Mouse (Mus musculus) MEL (cell line): Measurements from ENCODE around the gene Wnt2b. TPM values are rescaled to one million over a fixed set of nuclear protein-coding genes. Genes with fewer than 3 reads are reported as not detected.

ENCODE experiments used
- DNase-seq: peaks from one replicate; pipeline ENCODE4 v3.0.0; 2011; ENCODE audit warnings: low read depth, low spot score
- H3K27ac ChIP-seq: 2 replicates; pipeline ENCODE4 v1.5.1; 2012; ENCODE audit warnings: low read depth, mild to moderate bottlenecking, control low read depth, low read length, moderate library complexity; ENCODE audit not compliant: control insufficient read depth
- H3K27me3 ChIP-seq, 2 experiments: fragments of 150-350 bp in 1 of 2; sonication (generic) in 1 of 2; 2 replicates each; pipeline ENCODE4 v1.6.1; 2012; ENCODE audit warnings: low read length in 2 of 2, mild to moderate bottlenecking in 2 of 2, improper control_type of control experiment in 1 of 2, moderate library complexity in 1 of 2; ENCODE audit not compliant: insufficient read depth in 2 of 2, control insufficient read depth in 1 of 2
- H3K36me3 ChIP-seq, 2 experiments: 2 replicates each; pipeline ENCODE4 v1.6.1; 2012 to 2014; ENCODE audit warnings: low read length in 2 of 2, improper control_type of control experiment in 1 of 2, inconsistent platforms in 1 of 2, mild to moderate bottlenecking in 1 of 2; ENCODE audit not compliant: insufficient read depth in 2 of 2, control insufficient read depth in 1 of 2
- H3K4me1 ChIP-seq, 2 experiments: fragments of 150-350 bp in 1 of 2; sonication (generic) in 1 of 2; 2 replicates each; pipeline ENCODE4 v1.6.1; 2012; ENCODE audit warnings: low read length in 2 of 2, improper control_type of control experiment in 1 of 2, mild to moderate bottlenecking in 1 of 2; ENCODE audit not compliant: insufficient read depth in 2 of 2, control insufficient read depth in 1 of 2
- H3K4me3 ChIP-seq, 2 experiments: fragments of 150-350 bp in 1 of 2; sonication (generic) in 1 of 2; 2 replicates each; pipeline ENCODE4 v1.5.1; 2012; ENCODE audit warnings: low read depth in 2 of 2, low read length in 2 of 2, mild to moderate bottlenecking in 2 of 2, moderate library complexity in 2 of 2, control low read depth in 1 of 2, improper control_type of control experiment in 1 of 2; ENCODE audit not compliant: control insufficient read depth in 1 of 2, insufficient read depth in 1 of 2
- H3K79me2 ChIP-seq: 2 replicates; pipeline ENCODE4 v1.6.1; 2012; ENCODE audit warnings: mild to moderate bottlenecking, low read length, moderate library complexity; ENCODE audit not compliant: control insufficient read depth, poor library complexity, insufficient read depth
- H3K9ac ChIP-seq: 2 replicates; pipeline ENCODE4 v1.6.1; 2012; ENCODE audit warnings: low read depth, mild to moderate bottlenecking, control low read depth, low read length, moderate library complexity; ENCODE audit not compliant: control insufficient read depth, poor library complexity, severe bottlenecking
- H3K9me3 ChIP-seq: fragments of 150-350 bp; sonication (generic); replicated peaks from 2 replicates; pipeline ENCODE4 v1.6.1; 2012; ENCODE audit warnings: mild to moderate bottlenecking, low read length, improper control_type of control experiment, moderate library complexity; ENCODE audit not compliant: insufficient read depth
- BHLHE40 ChIP-seq: IDR thresholded peaks from 2 replicates; pipeline ENCODE4 v1.6.1; 2012; ENCODE audit warnings: low read depth, mild to moderate bottlenecking, inconsistent platforms, low read length, improper control_type of control experiment, borderline replicate concordance
- CHD1 ChIP-seq: IDR thresholded peaks from 2 replicates; pipeline ENCODE4 v1.6.1; 2012; ENCODE audit warnings: low read depth, mild to moderate bottlenecking, inconsistent platforms, low read length, improper control_type of control experiment
- CTCF ChIP-seq, 3 experiments: IDR thresholded peaks in 2 of 3; conservative IDR thresholded peaks in 1 of 3; 2 replicates each; pipeline ENCODE4 v1.5.1; 2011 to 2012; ENCODE audit warnings: low read length in 3 of 3, low read depth in 2 of 3, mild to moderate bottlenecking in 2 of 3, improper control_type of control experiment in 1 of 3, inconsistent platforms in 1 of 3, mixed read lengths in 1 of 3, moderate library complexity in 1 of 3; ENCODE audit not compliant: control insufficient read depth in 1 of 3, insufficient read depth in 1 of 3, poor library complexity in 1 of 3, severe bottlenecking in 1 of 3
- ETS1 ChIP-seq: IDR thresholded peaks from 2 replicates; pipeline ENCODE4 v1.6.1; 2012; ENCODE audit warnings: low read depth, mild to moderate bottlenecking, inconsistent platforms, low read length, improper control_type of control experiment, moderate library complexity
- GABPA ChIP-seq: IDR thresholded peaks from 2 replicates; pipeline ENCODE4 v1.6.1; 2012; ENCODE audit warnings: low read depth, mild to moderate bottlenecking, inconsistent platforms, low read length, improper control_type of control experiment, moderate library complexity
- HCFC1 ChIP-seq: IDR thresholded peaks from 2 replicates; pipeline ENCODE4 v1.6.1; 2012; ENCODE audit warnings: low read depth, mild to moderate bottlenecking, inconsistent platforms, low read length, improper control_type of control experiment, moderate library complexity
- KAT2A ChIP-seq: conservative IDR thresholded peaks from 2 replicates; pipeline ENCODE4 v1.6.1; 2012; ENCODE audit warnings: low read depth, low read length, improper control_type of control experiment, inconsistent platforms
- MYB ChIP-seq: IDR thresholded peaks from 2 replicates; pipeline ENCODE4 v1.6.1; 2011; ENCODE audit warnings: mild to moderate bottlenecking, low read depth, low read length, improper control_type of control experiment
- NRF1 ChIP-seq: IDR thresholded peaks from 2 replicates; pipeline ENCODE4 v1.6.1; 2014; ENCODE audit warnings: low read depth, mild to moderate bottlenecking, inconsistent platforms, low read length, improper control_type of control experiment, moderate library complexity; ENCODE audit not compliant: poor library complexity, insufficient read depth, severe bottlenecking
- POLR2A ChIP-seq, 2 experiments: IDR thresholded peaks; 2 replicates each; pipeline ENCODE4 v1.6.1; 2011 to 2012; ENCODE audit warnings: low read length in 2 of 2, mild to moderate bottlenecking in 2 of 2, control low read depth in 1 of 2, improper control_type of control experiment in 1 of 2, low read depth in 1 of 2, moderate library complexity in 1 of 2; ENCODE audit not compliant: control insufficient read depth in 1 of 2, insufficient read depth in 1 of 2, poor library complexity in 1 of 2
- RCOR1 ChIP-seq: IDR thresholded peaks from 2 replicates; pipeline ENCODE4 v1.6.1; 2012; ENCODE audit warnings: low read depth, mild to moderate bottlenecking, inconsistent platforms, low read length, improper control_type of control experiment
- SIN3A ChIP-seq: IDR thresholded peaks from 2 replicates; pipeline ENCODE4 v1.6.1; 2012; ENCODE audit warnings: low read length, improper control_type of control experiment, inconsistent platforms
- UBTF ChIP-seq: IDR thresholded peaks from 2 replicates; pipeline ENCODE4 v1.6.1; 2012; ENCODE audit warnings: low read depth, mild to moderate bottlenecking, inconsistent platforms, low read length, improper control_type of control experiment, moderate library complexity, borderline replicate concordance; ENCODE audit not compliant: insufficient read depth
- ZKSCAN1 ChIP-seq: IDR thresholded peaks from 2 replicates; pipeline ENCODE4 v1.6.1; 2012; ENCODE audit warnings: low read depth, mild to moderate bottlenecking, inconsistent platforms, low read length, improper control_type of control experiment, moderate library complexity
- polyA plus RNA-seq, 2 experiments: library from polyadenylated mRNA; stranded (reverse) in 1 of 2; unstranded in 1 of 2; fragments of >175 nt in 1 of 2; fragments of >200 nt in 1 of 2; gene quantifications; 2 replicates each; pipeline versions ENCODE4 v1.2.1 to v1.2.4; 2012; ENCODE audit warnings: low replicate concordance in 2 of 2, low read depth in 1 of 2; ENCODE audit not compliant: insufficient read length in 2 of 2, insufficient read depth in 1 of 2, missing spikeins in 1 of 2
- total RNA-seq: library from RNA; depleted of rRNA; stranded (reverse); fragments of 300-350 nt; gene quantifications from 2 replicates; pipeline ENCODE4 v1.2.3, GENCODE M21; 2012

Gene Wnt2b
- total and polyA plus RNA-seq, 3 experiments: 0.31 TPM; not detected in 2

DNA sequence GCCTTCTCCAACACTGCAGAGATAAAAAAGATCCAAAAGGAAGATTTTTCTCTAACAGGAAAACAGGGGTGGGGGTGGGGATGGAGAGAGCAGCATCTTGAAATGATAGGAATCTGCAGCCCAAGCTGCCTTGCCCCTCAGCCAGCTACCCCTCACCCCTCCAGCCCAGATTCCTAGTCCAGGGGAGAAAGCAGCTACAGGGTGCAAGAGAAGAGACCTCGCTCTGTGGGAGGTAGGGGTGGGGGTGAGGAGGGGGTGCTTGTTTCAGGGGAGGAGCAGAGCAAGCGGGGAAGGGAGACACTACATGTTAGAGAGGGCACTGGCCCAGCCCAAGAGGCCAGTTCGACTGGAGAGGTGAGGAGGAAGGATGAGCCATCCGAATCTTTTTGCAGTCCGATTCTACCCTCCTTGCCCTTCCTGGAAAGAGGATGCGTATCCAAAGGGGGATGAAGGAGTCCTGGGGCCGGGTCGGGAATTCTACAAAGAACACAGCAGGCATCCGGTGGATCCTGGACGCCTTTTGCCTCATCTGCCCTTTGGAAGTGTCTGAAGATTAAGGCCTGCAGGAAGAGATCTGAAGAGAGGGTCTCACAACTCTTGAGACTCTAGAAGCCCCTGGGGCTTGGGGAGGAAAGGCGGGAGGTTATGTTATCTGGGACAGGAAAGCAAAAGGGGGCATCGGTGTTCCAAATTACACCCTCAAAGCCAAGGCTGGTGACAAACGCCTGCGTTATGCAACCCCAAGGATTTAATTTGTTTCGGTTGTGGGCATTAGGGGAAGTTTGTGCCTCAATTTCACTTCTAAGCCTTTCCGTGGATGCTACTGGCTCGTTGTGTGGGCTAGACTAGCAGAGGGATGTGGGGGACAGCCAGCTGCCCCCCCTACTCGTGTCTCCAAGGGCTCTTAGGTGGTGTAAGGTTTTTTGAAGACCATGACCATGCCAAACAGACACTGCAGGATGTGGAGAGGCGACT, 1.4 kb downstream of the Wnt2b start:
- H3K9ac ChIP-seq: no peak overlapping the region
- no peak overlapping the region for H3K27ac ChIP-seq
- no peak for DNase-seq
- no peak overlapping the region for H3K4me3 ChIP-seq
- TF ChIP-seq BHLHE40 (no peak), CTCF (IDR thresholded peaks at IDR 0.05 in 2 of 3, conservative IDR thresholded peaks at IDR 0.05 in 1 of 3; ENCODE audit: control insufficient read depth in 1 of 3, insufficient read depth in 1 of 3, low read depth in 2 of 3, low read length in 3 of 3, poor library complexity in 1 of 3, severe bottlenecking in 1 of 3) (no peak), KAT2A (no peak), UBTF (no peak), MYB (no peak), HCFC1 (no peak), ETS1 (no peak), ZKSCAN1 (no peak), RCOR1 (no peak)
- H3K79me2 ChIP-seq: no peaks in the 10 kb centered on the region
- no peaks in the 10 kb centered on the region for H3K9me3 ChIP-seq
- no peaks in the 10 kb centered on the region; a peak in 1 of 4 replicates for H3K4me1 ChIP-seq
- H3K27me3 ChIP-seq: no peaks in the 10 kb centered on the region
- H3K36me3 ChIP-seq: no peaks in the 10 kb centered on the region; a peak in 1 of 4 replicates

DNA sequence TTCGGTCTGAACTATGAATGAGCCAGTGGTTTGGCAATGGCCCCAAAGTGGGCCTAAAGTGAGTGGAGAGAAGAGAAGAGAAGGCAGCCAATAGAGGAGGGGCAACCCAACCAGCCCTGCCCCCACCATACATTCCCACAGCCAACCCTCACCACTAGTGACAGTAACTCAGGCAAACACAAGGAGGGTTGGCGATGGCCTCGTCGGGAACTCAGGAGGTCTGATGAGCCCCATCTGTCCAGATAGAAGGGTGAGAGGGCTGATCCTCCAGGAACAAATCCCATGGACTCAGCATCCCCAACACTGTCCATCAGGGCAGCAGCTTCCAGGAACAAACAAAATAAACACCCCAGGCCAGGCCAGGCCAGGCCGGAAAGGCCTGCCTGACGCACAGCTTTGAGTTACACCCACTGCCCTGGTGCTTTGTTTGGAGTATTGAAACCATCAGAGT, 5.6 kb downstream of the Wnt2b start:
- no peak overlapping the region for H3K27ac ChIP-seq
- H3K4me1 ChIP-seq: no peaks in the 10 kb centered on the region
- H3K36me3 ChIP-seq: no peaks in the 10 kb centered on the region
- no peaks in the 10 kb centered on the region for H3K79me2 ChIP-seq
- TF ChIP-seq SIN3A (no peak), CHD1 (no peak), MYB (no peak), NRF1 (no peak), POLR2A (IDR thresholded peaks at IDR 0.05; ENCODE audit: control insufficient read depth in 1 of 2, insufficient read depth in 1 of 2, low read depth in 1 of 2, low read length in 2 of 2, poor library complexity in 1 of 2) (no peak), ETS1 (no peak), UBTF (no peak), GABPA (no peak)
- DNase-seq: no peak
- no peak overlapping the region for H3K9ac ChIP-seq
- no peak overlapping the region for H3K4me3 ChIP-seq
- no peaks in the 10 kb centered on the region for H3K9me3 ChIP-seq
- no peaks in the 10 kb centered on the region for H3K27me3 ChIP-seq
